Mouse (Mus musculus) thymus, adult 2 months (tissue): Measurements from ENCODE around the gene Tmem141. TPM values are rescaled to one million over a fixed set of nuclear protein-coding genes. Genes with fewer than 3 reads are reported as not detected.

Source experiments
- DNase-seq: peaks from one replicate; pipeline ENCODE4 v3.0.0; 2021
- H3K27ac ChIP-seq: fragments of 200-500 bp; 2 replicates; pipeline ENCODE4 v1.5.1; 2012; ENCODE audit warnings: low read length, control low read depth; ENCODE audit not compliant: control insufficient read depth, insufficient read depth
- H3K27me3 ChIP-seq: fragments of 200-500 bp; 2 replicates; pipeline ENCODE4 v1.6.1; 2012; ENCODE audit warnings: mild to moderate bottlenecking, low read length, moderate library complexity, mixed read lengths; ENCODE audit not compliant: control insufficient read depth, insufficient read depth
- H3K36me3 ChIP-seq: fragments of 200-500 bp; 2 replicates; pipeline ENCODE4 v1.6.1; 2012; ENCODE audit warnings: mild to moderate bottlenecking, low read length, moderate library complexity; ENCODE audit not compliant: control insufficient read depth, insufficient read depth
- H3K4me1 ChIP-seq: fragments of 200-500 bp; replicated peaks from 2 replicates; pipeline ENCODE4 v1.6.1; 2012; ENCODE audit warnings: low read length; ENCODE audit not compliant: control insufficient read depth, insufficient read depth
- H3K4me3 ChIP-seq: fragments of 200-500 bp; 2 replicates; pipeline ENCODE4 v1.5.1; 2012; ENCODE audit warnings: mild to moderate bottlenecking, low read length, control low read depth, moderate library complexity; ENCODE audit not compliant: control insufficient read depth, insufficient read depth
- CTCF ChIP-seq: fragments of 200-500 bp; IDR thresholded peaks from 2 replicates; pipeline ENCODE4 v1.5.1; 2012; ENCODE audit warnings: mild to moderate bottlenecking, control low read depth, low read length, moderate library complexity, borderline replicate concordance; ENCODE audit not compliant: control insufficient read depth, poor library complexity, insufficient read depth; ENCODE audit errors: extremely low read depth
- POLR2A ChIP-seq: fragments of 200-500 bp; IDR thresholded peaks from 2 replicates; pipeline ENCODE4 v1.6.1; 2012; ENCODE audit warnings: mild to moderate bottlenecking, low read length, control low read depth, moderate library complexity; ENCODE audit not compliant: control insufficient read depth, poor library complexity, insufficient read depth; ENCODE audit errors: extremely low read depth
- WGBS: fragments of 180-500 bp; shearing (Covaris S2); methylation state at CpG from one replicate; pipeline ENCODE4 v1.1.7; 2018; 5-methylcytosine and 5-hydroxymethylcytosine counted together
- polyA plus RNA-seq: library from polyadenylated mRNA; depleted of rRNA; stranded (reverse); fragments of >200 nt; gene quantifications from 2 replicates; pipeline ENCODE4 v1.2.3, GENCODE M21; 2012

Tmem141 gene
- polyA plus RNA-seq, 1 experiment, result 12.3 TPM

GRCm38 (mm10) chr2:25579737-25580460, 41.9 kb downstream of the Tmem141 start:
- Histone ChIP-seq H3K27me3 (peaks cover 29% of the 10 kb centered on the region), H3K36me3 (no peaks in the 10 kb centered on the region; the same call in 1 of the 2 replicates), H3K4me1 (peaks cover 51% of the 10 kb centered on the region), H3K27ac (no peak overlapping the region), H3K4me3 (no peak overlapping the region)
- TF ChIP-seq POLR2A (no peak), CTCF (no peak)
- peak; percentile 77 for DNase-seq
- 7% methylated on average over 27 of the region's 27 CpGs for WGBS

GRCm38 (mm10) chr2:25578796-25579736, 42.7 kb downstream of the Tmem141 start:
- DNase-seq, result no peak

GRCm38 (mm10) chr2:25577951-25578795, 43.6 kb downstream of the Tmem141 start:
- Histone ChIP-seq H3K27ac (no peak overlapping the region), H3K27me3 (peaks cover 29% of the 10 kb centered on the region), H3K4me1 (peaks cover 58% of the 10 kb centered on the region), H3K36me3 (no peaks in the 10 kb centered on the region), H3K4me3 (no peak overlapping the region)
- TF ChIP-seq POLR2A (0 out of 2 replicates have a peak, but pooled peaks have one; percentile 15), CTCF (no peak)
- no peak for DNase-seq
- 11% methylated on average over 75 of the region's 75 CpGs for WGBS

More at GRCm38 (mm10) chr2:25578796-25579736, 42.7 kb downstream of the Tmem141 start:
- H3K4me3 ChIP-seq, result no peak overlapping the region
- no peaks in the 10 kb centered on the region; the same call in 1 of the 2 replicates for H3K36me3 ChIP-seq
- H3K27ac ChIP-seq, result no peak overlapping the region
- H3K4me1 ChIP-seq, result peaks cover 54% of the 10 kb centered on the region
- H3K27me3 ChIP-seq, result peaks cover 29% of the 10 kb centered on the region
- 8% methylated on average over 77 of the region's 77 CpGs for WGBS
- TF ChIP-seq CTCF (no peak), POLR2A (no peak)

- Histone ChIP-seq H3K4me3 (peak overlapping the region; percentile 2; the same call in 1 of the 2 replicates), H3K36me3 (no peaks in the 10 kb centered on the region), H3K27me3 (peaks cover 29% of the 10 kb centered on the region), H3K4me1 (peaks cover 58% of the 10 kb centered on the region), H3K27ac (no peak overlapping the region)
- WGBS, result 36% methylated on average over 92 of the region's 92 CpGs
- no peak for DNase-seq
- TF ChIP-seq CTCF (no peak), POLR2A (no peak)
Observed at GRCm38 (mm10) chr2:25576965-25577891, 44.6 kb downstream of the Tmem141 start.

- TF ChIP-seq POLR2A (no peak), CTCF (no peak)
- Histone ChIP-seq H3K27me3 (peaks cover 29% of the 10 kb centered on the region), H3K4me3 (no peak overlapping the region), H3K4me1 (peaks cover 52% of the 10 kb centered on the region), H3K36me3 (no peaks in the 10 kb centered on the region), H3K27ac (no peak overlapping the region)
- no peak for DNase-seq
- 95% methylated on average over 16 of the region's 16 CpGs for WGBS
Observed at GRCm38 (mm10) chr2:25576028-25576850, 45.6 kb downstream of the Tmem141 start.
